Mouse (Mus musculus): ENCODE data around the gene Olfr763. TPM values are rescaled to one million over a fixed set of nuclear protein-coding genes. Genes with fewer than 3 reads are reported as not detected.
"Not testable (repeated sequence)": the region's sequence is repeated elsewhere in the genome, so short reads cannot be mapped to it uniquely, and the experiment has no call there.

Gene Olfr763
- polyA plus RNA-seq, 1 experiment from 2014 or later, result not detected

DNA sequence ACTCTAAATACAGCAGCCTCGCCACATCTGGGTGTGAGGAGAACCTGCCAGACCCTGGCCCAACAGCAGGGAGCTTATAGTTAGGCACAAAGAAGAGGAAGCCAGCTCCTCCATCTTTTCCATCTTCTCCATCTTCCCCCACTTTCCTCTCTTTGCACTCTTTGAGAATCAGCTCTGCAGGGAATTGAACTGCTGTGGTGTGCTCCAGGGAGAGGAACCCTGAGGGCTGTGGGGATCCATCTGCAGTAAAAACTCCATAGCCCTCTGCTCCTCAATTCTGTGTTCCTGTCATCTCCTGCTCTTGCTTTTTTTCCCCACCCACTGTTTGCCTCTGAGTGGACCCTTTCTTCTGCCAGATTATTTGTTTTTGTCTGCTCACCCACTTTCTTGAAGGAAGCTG is 21.5 kb upstream of the Olfr763 start, which contains the start of gene Olfr9:
Gene Olfr9 (plus strand): TSS at position 301 of the 400 bp plus-strand sequence.
- H3K4me3 ChIP-seq (ENCODE audit: low read depth, low read length); H3K9ac ChIP-seq (ENCODE audit: low read length); H3K36me3 ChIP-seq (ENCODE audit: control insufficient read depth, insufficient read depth, low read length); H3K9me3 ChIP-seq (ENCODE audit: control insufficient read depth, low read length); H3K4me2 ChIP-seq; H3K4me1 ChIP-seq (ENCODE audit: control insufficient read depth, insufficient read depth, low read length); ATAC-seq (ENCODE audit: low FRiP score); H3K27me3 ChIP-seq (ENCODE audit: control insufficient read depth, insufficient read depth, low read length); DNase-seq (ENCODE audit: low spot score, missing footprints); H3K27ac ChIP-seq (ENCODE audit: low read depth, low read length): not testable (repeated sequence)
- WGBS, result 90% methylated on average over 1 of the region's 1 CpGs

- H3K9me3 ChIP-seq (ENCODE audit: control insufficient read depth, low read length); H3K4me3 ChIP-seq (ENCODE audit: low read depth, low read length); H3K36me3 ChIP-seq (ENCODE audit: control insufficient read depth, insufficient read depth, low read length); DNase-seq (ENCODE audit: low spot score, missing footprints); H3K27ac ChIP-seq (ENCODE audit: low read depth, low read length); H3K27me3 ChIP-seq (ENCODE audit: control insufficient read depth, insufficient read depth, low read length); H3K4me2 ChIP-seq; H3K9ac ChIP-seq (ENCODE audit: low read length); H3K4me1 ChIP-seq (ENCODE audit: control insufficient read depth, insufficient read depth, low read length): not testable (repeated sequence)
- 69% methylated on average over 7 of the region's 10 CpGs for WGBS
- 0 out of 2 replicates have a peak, but pooled peaks have one; percentile 24 for ATAC-seq (ENCODE audit: low FRiP score)
These were observed 20.3 kb upstream of the Olfr763 start for GRCm38 (mm10) chr10:128990129-128990850.

DNA sequence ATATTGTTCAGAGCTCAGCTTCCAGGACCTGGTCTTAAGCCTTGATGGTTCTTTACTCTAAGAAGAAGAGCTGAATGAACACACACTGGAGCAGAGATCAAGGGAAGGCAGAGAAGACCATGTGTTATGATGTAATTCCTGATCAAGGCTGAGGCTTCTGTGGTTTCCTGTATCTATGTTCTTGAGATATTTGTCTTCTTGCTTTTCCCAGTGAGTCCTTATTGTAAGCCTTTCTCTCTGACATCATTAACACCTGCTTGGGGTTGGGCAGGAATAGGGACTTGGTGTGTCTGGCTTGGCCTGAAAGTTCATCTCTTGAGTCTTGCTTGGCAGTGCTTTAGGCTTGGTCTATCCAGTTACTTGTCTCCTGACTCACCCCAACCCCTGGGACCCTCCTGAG is 19.6 kb upstream of the Olfr763 start:
- Histone ChIP-seq H3K4me3 (ENCODE audit: low read depth, low read length) (no peak overlapping the region), H3K27me3 (ENCODE audit: control insufficient read depth, insufficient read depth, low read length) (no peaks in the 10 kb centered on the region), H3K36me3 (ENCODE audit: control insufficient read depth, insufficient read depth, low read length) (no peaks in the 10 kb centered on the region), H3K27ac (ENCODE audit: low read depth, low read length) (no peak overlapping the region), H3K4me1 (ENCODE audit: control insufficient read depth, insufficient read depth, low read length) (no peaks in the 10 kb centered on the region), H3K4me2 (no peak overlapping the region), H3K9ac (ENCODE audit: low read length) (no peak overlapping the region), H3K9me3 (ENCODE audit: control insufficient read depth, low read length) (no peaks in the 10 kb centered on the region)
- no peak for DNase-seq (ENCODE audit: low spot score, missing footprints)
- no peak for ATAC-seq (ENCODE audit: low FRiP score)

DNA sequence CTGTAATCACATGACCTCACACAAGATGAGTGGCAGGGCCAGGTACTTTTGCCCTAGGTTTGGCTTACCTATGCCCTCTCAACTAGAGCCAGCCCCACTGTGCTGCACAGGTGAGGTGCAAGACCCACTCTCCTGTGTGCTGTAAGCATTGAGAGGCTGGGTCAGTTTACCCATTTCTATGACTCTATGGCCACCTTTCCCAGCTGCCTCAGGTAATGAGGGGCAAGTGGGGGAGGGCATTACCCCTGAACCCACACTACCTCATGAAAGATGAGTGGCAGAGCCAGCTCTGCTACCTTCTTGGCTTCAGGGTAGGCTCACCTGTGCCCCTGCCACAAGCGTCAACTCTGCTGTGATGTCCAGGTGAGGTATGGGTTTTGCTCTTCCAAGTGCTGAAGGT is 14.8 kb upstream of the Olfr763 start:
- H3K4me2 ChIP-seq, result no peak overlapping the region
- no peaks in the 10 kb centered on the region for H3K9me3 ChIP-seq (ENCODE audit: control insufficient read depth, low read length)
- no peak overlapping the region for H3K27ac ChIP-seq (ENCODE audit: low read depth, low read length)
- DNase-seq (ENCODE audit: low spot score, missing footprints) (no peak), ATAC-seq (ENCODE audit: low FRiP score) (no peak)
- H3K4me1 ChIP-seq (ENCODE audit: control insufficient read depth, insufficient read depth, low read length), result no peaks in the 10 kb centered on the region
- no peaks in the 10 kb centered on the region for H3K27me3 ChIP-seq (ENCODE audit: control insufficient read depth, insufficient read depth, low read length)
- no peaks in the 10 kb centered on the region for H3K36me3 ChIP-seq (ENCODE audit: control insufficient read depth, insufficient read depth, low read length)
- no peak overlapping the region for H3K4me3 ChIP-seq (ENCODE audit: low read depth, low read length)
- 100% methylated on average over 1 of the region's 1 CpGs for WGBS
- no peak overlapping the region for H3K9ac ChIP-seq (ENCODE audit: low read length)

- Histone ChIP-seq H3K9ac (ENCODE audit: low read length) (no peak overlapping the region), H3K4me3 (ENCODE audit: low read depth, low read length) (no peak overlapping the region), H3K27me3 (ENCODE audit: control insufficient read depth, insufficient read depth, low read length) (no peaks in the 10 kb centered on the region), H3K27ac (ENCODE audit: low read depth, low read length) (no peak overlapping the region), H3K36me3 (ENCODE audit: control insufficient read depth, insufficient read depth, low read length) (no peaks in the 10 kb centered on the region), H3K4me2 (no peak overlapping the region), H3K4me1 (ENCODE audit: control insufficient read depth, insufficient read depth, low read length) (no peaks in the 10 kb centered on the region), H3K9me3 (ENCODE audit: control insufficient read depth, low read length) (no peaks in the 10 kb centered on the region)
- DNase-seq (ENCODE audit: low spot score, missing footprints), result no peak
- 80% methylated on average over 4 of the region's 4 CpGs for WGBS
- peak; percentile 35; the same call in 1 of the 2 replicates for ATAC-seq (ENCODE audit: low FRiP score)
These were observed 14.0 kb upstream of the Olfr763 start for GRCm38 (mm10) chr10:128996523-128997040.

GRCm38 (mm10) chr10:129004032-129004920 is 6.3 kb upstream of the Olfr763 start:
- H3K4me1 ChIP-seq (ENCODE audit: control insufficient read depth, insufficient read depth, low read length), result no peaks in the 10 kb centered on the region
- DNase-seq (ENCODE audit: low spot score, missing footprints), result no peak
- no peaks in the 10 kb centered on the region; the same call in 1 of the 2 replicates for H3K9me3 ChIP-seq (ENCODE audit: control insufficient read depth, low read length)
- H3K27ac ChIP-seq (ENCODE audit: low read depth, low read length), result no peak overlapping the region
- no peak overlapping the region for H3K4me2 ChIP-seq
- no peak for ATAC-seq (ENCODE audit: low FRiP score)
- H3K36me3 ChIP-seq (ENCODE audit: control insufficient read depth, insufficient read depth, low read length), result no peaks in the 10 kb centered on the region
- no peak overlapping the region for H3K4me3 ChIP-seq (ENCODE audit: low read depth, low read length)
- WGBS, result 69% methylated on average over 14 of the region's 14 CpGs
- H3K9ac ChIP-seq (ENCODE audit: low read length), result no peak overlapping the region
- no peaks in the 10 kb centered on the region for H3K27me3 ChIP-seq (ENCODE audit: control insufficient read depth, insufficient read depth, low read length)

DNA sequence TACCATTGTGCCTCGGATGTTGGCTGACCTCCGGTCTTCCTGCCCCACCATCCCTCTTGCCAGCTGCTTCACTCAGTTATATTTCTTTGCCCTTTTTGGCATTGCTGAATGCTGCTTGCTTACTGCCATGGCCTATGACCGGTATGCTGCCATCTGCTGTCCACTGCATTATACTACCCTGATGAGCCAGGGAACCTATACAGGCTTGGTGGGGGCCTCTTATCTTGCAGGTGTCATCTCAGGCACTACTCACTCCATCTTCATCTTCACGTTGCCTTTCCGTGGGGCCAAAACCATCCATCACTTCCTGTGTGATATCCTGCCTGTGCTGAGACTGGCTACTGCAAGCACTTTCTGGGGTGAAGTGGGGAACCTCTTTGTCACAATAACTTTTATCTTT is 920 bp downstream of the Olfr763 start:
- not testable (repeated sequence) for H3K4me2 ChIP-seq; H3K36me3 ChIP-seq (ENCODE audit: control insufficient read depth, insufficient read depth, low read length); H3K9me3 ChIP-seq (ENCODE audit: control insufficient read depth, low read length); H3K27ac ChIP-seq (ENCODE audit: low read depth, low read length); DNase-seq (ENCODE audit: low spot score, missing footprints); H3K27me3 ChIP-seq (ENCODE audit: control insufficient read depth, insufficient read depth, low read length); H3K4me1 ChIP-seq (ENCODE audit: control insufficient read depth, insufficient read depth, low read length); H3K9ac ChIP-seq (ENCODE audit: low read length); H3K4me3 ChIP-seq (ENCODE audit: low read depth, low read length)
- whole genome bisulfite sequencing, result 67% methylated on average over 2 of the region's 5 CpGs
- peak; percentile 61; the same call in 1 of the 2 replicates for ATAC-seq (ENCODE audit: low FRiP score)

DNA sequence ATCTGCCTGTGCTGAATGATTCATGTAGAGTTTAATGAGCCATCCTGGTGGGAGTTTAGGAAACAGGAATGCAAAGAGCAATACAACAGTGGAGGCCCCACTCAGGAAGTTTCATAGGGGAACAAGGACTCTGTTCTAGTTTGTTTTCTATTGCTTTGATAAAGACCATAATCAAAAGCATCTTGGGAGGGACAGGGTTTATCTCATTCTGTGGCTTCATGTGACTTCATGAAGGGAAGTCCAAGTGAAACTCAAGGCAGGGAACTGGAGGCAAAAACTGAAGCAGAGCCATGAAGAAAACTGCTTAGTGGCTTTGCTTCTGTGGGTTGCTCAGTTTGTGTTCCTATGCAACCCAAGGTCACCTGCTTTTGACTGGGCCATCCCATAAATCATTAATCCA is 3.9 kb downstream of the Olfr763 start:
- no peak for ATAC-seq (ENCODE audit: low FRiP score)
- Histone ChIP-seq H3K9ac (ENCODE audit: low read length) (no peak overlapping the region), H3K4me3 (ENCODE audit: low read depth, low read length) (no peak overlapping the region), H3K9me3 (ENCODE audit: control insufficient read depth, low read length) (no peaks in the 10 kb centered on the region), H3K4me2 (no peak overlapping the region), H3K27me3 (ENCODE audit: control insufficient read depth, insufficient read depth, low read length) (no peaks in the 10 kb centered on the region), H3K4me1 (ENCODE audit: control insufficient read depth, insufficient read depth, low read length) (no peaks in the 10 kb centered on the region), H3K36me3 (ENCODE audit: control insufficient read depth, insufficient read depth, low read length) (no peaks in the 10 kb centered on the region), H3K27ac (ENCODE audit: low read depth, low read length) (no peak overlapping the region)
- DNase-seq (ENCODE audit: low spot score, missing footprints), result no peak

- no peak overlapping the region for H3K27ac ChIP-seq (ENCODE audit: low read depth, low read length)
- no peak overlapping the region for H3K9ac ChIP-seq (ENCODE audit: low read length)
- no peak for ATAC-seq (ENCODE audit: low FRiP score)
- no peaks in the 10 kb centered on the region for H3K36me3 ChIP-seq (ENCODE audit: control insufficient read depth, insufficient read depth, low read length)
- no peaks in the 10 kb centered on the region for H3K27me3 ChIP-seq (ENCODE audit: control insufficient read depth, insufficient read depth, low read length)
- H3K9me3 ChIP-seq (ENCODE audit: control insufficient read depth, low read length), result no peaks in the 10 kb centered on the region
- no peak for DNase-seq (ENCODE audit: low spot score, missing footprints)
- H3K4me3 ChIP-seq (ENCODE audit: low read depth, low read length), result no peak overlapping the region
- no peaks in the 10 kb centered on the region for H3K4me1 ChIP-seq (ENCODE audit: control insufficient read depth, insufficient read depth, low read length)
- no peak overlapping the region for H3K4me2 ChIP-seq
These were observed 12.7 kb downstream of the Olfr763 start for GRCm38 (mm10) chr10:129023319-129023718.
